Mouse (Mus musculus): ENCODE measurements around the gene Astn1. TPM values are rescaled to one million over a fixed set of nuclear protein-coding genes. Genes with fewer than 3 reads are reported as not detected.

Gene Astn1
- polyA plus RNA-seq (2021; fragmentation: Nextera tagmentation): 39.0 and 39.4 TPM in 2 replicates
- long read RNA-seq, experiment 1, full-length matches to known transcripts: 5 of 20 reads
- long read RNA-seq, experiment 1, partial matches to known transcripts: 3 of 20 reads
- long read RNA-seq, experiment 1, other reads (novel, unspliced or antisense): 12 of 20 reads
- long read RNA-seq, experiment 2, full-length matches to known transcripts: 1 of 23 reads
- long read RNA-seq, experiment 2, partial matches to known transcripts: 2 of 23 reads
- long read RNA-seq, experiment 2, other reads (novel, unspliced or antisense): 20 of 23 reads

GRCm38 (mm10) chr1:158361964-158362291, at the start of gene Astn1:
Gene Astn1 (plus strand): TSS chr1:158362273.

DNA sequence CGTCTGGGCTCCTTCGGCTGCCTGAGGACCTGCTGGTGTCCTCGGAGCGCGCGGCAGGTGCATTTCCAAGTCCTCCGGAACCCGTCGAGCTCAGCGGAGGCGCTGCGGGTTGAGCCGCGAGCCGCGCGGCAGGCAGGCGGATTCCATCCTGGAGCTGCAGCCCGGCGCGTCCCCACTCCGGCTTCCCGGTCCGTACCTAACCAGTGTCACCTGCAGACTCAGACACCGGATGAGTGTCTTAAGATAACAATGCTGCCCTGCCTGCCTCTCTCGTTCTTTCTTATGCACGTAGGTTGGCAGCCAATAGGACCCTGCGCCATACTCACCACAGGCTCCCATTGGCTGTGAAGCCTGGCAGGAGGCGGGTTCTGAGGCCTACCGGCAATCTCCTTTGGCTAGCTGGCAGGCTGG, 6.0 kb upstream of the Astn1 start, which contains the start of gene Brinp2:
Brinp2 (minus strand) TSS at position 276 of the 411 bp plus-strand sequence.

Other genes with a start within 250 kb of the Astn1 start
- gene Brinp2, start 5.9 kb upstream of the Astn1 start, polyA plus RNA-seq (2021; fragmentation: Nextera tagmentation): 31.7 and 39.0 TPM in 2 replicates

Measured in left cerebral cortex, adult 6 months (tissue).